Mouse (Mus musculus) limb, embryonic 15.5 days (tissue): ENCODE measurements around the gene Hapln3. TPM values are rescaled to one million over a fixed set of nuclear protein-coding genes. Genes with fewer than 3 reads are reported as not detected.

ENCODE experiments used
- ATAC-seq: fragments of 200-750 bp; cut with Nextera tagmentation; 2 replicates; pipeline ENCODE4 v1.8.0; 2017; ENCODE audit warnings: low read depth, moderate TSS enrichment; ENCODE audit not compliant: insufficient number of reproducible peaks, low FRiP score, low TSS enrichment
- H3K27ac ChIP-seq: fragments of 300-500 bp; sonication (generic); 2 replicates; pipeline ENCODE4 v1.5.1; 2015; ENCODE audit warnings: moderate library complexity, mild to moderate bottlenecking, inconsistent platforms
- H3K27me3 ChIP-seq: fragments of 300-500 bp; sonication (generic); 2 replicates; pipeline ENCODE4 v1.6.1; 2015; ENCODE audit warnings: inconsistent platforms
- H3K36me3 ChIP-seq: fragments of 300-500 bp; sonication (generic); 2 replicates; pipeline ENCODE4 v1.6.1; 2015; ENCODE audit warnings: inconsistent platforms
- H3K4me1 ChIP-seq: fragments of 300-500 bp; sonication (generic); 2 replicates; pipeline ENCODE4 v1.6.1; 2015; ENCODE audit warnings: inconsistent platforms
- H3K4me2 ChIP-seq: fragments of 300-500 bp; sonication (generic); 2 replicates; pipeline ENCODE4 v1.6.1; 2015; ENCODE audit warnings: mild to moderate bottlenecking, inconsistent platforms
- H3K4me3 ChIP-seq: fragments of 300-500 bp; sonication (generic); 2 replicates; pipeline ENCODE4 v1.5.1; 2015; ENCODE audit warnings: mild to moderate bottlenecking, inconsistent platforms
- H3K9ac ChIP-seq: fragments of 300-500 bp; sonication (generic); 2 replicates; pipeline ENCODE4 v1.6.1; 2015; ENCODE audit warnings: inconsistent platforms
- H3K9me3 ChIP-seq: fragments of 300-500 bp; sonication (generic); 2 replicates; pipeline ENCODE4 v1.6.1; 2016; ENCODE audit warnings: inconsistent platforms
- whole genome bisulfite sequencing: fragments of 180-500 bp; shearing (Covaris S2); methylation state at CpG from one replicate; pipeline ENCODE4 v1.1.7; 2015; 5-methylcytosine and 5-hydroxymethylcytosine counted together
- polyA plus RNA-seq: library from polyadenylated mRNA; unstranded; fragments of >200 nt; fragmentation: Nextera tagmentation; extraction: Ambion mirVana; gene quantifications from 2 replicates; pipeline ENCODE4 v1.2.1, GENCODE M21; 2015

The Hapln3 gene
- 1.2 and 1.8 TPM in 2 replicates for polyA plus RNA-seq

DNA sequence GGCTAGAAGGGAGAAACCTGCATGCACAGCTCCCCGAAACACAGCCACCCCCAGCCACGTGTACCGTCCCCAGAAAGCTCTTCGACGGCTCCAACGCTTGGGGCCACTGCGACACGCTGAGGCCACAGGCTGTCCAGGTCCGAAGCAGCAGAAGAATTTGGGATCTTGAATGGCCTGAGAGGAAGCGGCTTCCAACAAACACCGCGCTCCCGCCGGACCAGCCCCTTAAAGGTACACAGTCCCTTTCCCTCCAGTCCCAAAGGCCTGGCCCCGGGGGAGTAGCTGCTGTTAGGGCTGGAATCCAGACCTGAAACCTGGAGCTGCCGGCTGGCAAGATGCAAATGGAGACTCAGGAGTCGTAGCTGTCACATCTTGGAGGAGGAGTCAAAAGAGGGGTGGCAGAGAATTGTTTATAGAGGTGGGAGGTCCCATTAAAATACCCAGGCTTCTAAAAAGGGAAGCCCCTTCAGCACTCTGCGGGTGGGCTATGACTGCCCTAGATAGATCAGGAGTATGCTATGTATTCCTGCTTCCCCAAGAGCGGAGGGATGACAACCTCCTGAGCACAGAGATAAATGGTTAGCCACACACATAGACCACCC lies at the start of gene Hapln3:
Gene Hapln3, minus strand, starts transcription at position 176 of the 602 bp plus-strand sequence.
- Histone ChIP-seq H3K4me2 (peak within 1 kb of the TSS; percentile 36), H3K9me3 (no peaks in the 10 kb centered on the region), H3K4me1 (peaks cover 14% of the 10 kb centered on the region), H3K4me3 (peak within 1 kb of the TSS; percentile 16; the same call in 1 of the 2 replicates), H3K36me3 (peaks cover 23% of the 10 kb centered on the region), H3K27me3 (peaks cover 6% of the 10 kb centered on the region), H3K9ac (no peak within 1 kb of the TSS), H3K27ac (no peak within 1 kb of the TSS)
- 6% methylated on average over 19 of the region's 19 CpGs for WGBS
- ATAC-seq: no peak

DNA sequence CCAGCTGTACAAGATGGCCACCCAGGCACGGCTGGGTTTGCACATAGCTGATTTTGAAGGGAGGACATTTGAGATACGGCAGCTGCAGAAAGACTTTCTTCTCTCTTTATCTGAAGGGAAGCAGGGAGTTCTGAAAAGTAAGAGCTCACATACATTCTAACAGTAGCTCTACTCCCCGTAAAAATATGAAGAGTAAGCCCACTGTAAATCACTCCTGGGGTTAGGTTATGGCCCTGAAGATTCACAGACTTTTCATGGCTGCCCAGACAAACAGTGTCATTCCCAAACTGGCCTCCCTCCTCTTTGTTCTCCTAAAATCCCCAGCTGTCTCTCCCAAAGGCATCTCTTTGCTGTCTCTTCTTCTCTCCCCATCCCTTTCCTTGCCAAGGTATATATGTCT lies 43.0 kb upstream of the Hapln3 start:
- WGBS: 77% methylated on average over 3 of the region's 3 CpGs
- Histone ChIP-seq H3K27ac (no peak overlapping the region), H3K4me2 (no peak overlapping the region), H3K9me3 (no peaks in the 10 kb centered on the region), H3K36me3 (no peaks in the 10 kb centered on the region), H3K4me1 (no peaks in the 10 kb centered on the region; the same call in 1 of the 2 replicates), H3K9ac (no peak overlapping the region), H3K4me3 (no peak overlapping the region), H3K27me3 (no peaks in the 10 kb centered on the region)
- no peak for ATAC-seq

DNA sequence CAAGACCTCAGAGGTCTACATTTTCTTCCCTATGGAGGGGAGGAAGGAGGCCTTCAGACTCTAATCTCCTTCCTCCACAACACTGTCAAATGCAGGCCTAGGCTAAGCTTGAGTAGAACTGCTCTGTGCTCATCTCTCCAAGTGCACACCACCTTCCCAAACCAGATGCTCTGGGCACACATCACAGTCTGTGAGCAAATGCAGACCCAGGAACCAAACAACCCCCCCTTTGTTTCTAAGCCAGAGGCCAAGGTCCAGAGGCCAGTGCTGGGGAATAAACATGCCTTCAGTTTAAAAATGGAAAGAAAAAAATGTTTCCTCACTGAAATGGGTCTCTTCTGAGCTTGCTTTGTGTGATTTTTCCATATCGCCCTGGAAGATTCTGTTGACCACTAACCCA lies 41.0 kb upstream of the Hapln3 start:
- no peak overlapping the region for H3K4me3 ChIP-seq
- 72% methylated on average over 1 of the region's 1 CpGs for WGBS
- peak overlapping the region; percentile 55; the same call in 1 of the 2 replicates for H3K27ac ChIP-seq
- no peaks in the 10 kb centered on the region; the same call in 1 of the 2 replicates for H3K4me1 ChIP-seq
- ATAC-seq: no peak
- no peaks in the 10 kb centered on the region for H3K27me3 ChIP-seq
- H3K9me3 ChIP-seq: no peaks in the 10 kb centered on the region
- H3K4me2 ChIP-seq: no peak overlapping the region
- H3K36me3 ChIP-seq: no peaks in the 10 kb centered on the region
- no peak overlapping the region for H3K9ac ChIP-seq

- no peak for ATAC-seq
- Histone ChIP-seq H3K4me1 (no peaks in the 10 kb centered on the region; the same call in 1 of the 2 replicates), H3K9me3 (no peaks in the 10 kb centered on the region), H3K9ac (no peak overlapping the region), H3K4me2 (no peak overlapping the region), H3K27ac (no peak overlapping the region), H3K4me3 (no peak overlapping the region), H3K36me3 (no peaks in the 10 kb centered on the region), H3K27me3 (no peaks in the 10 kb centered on the region)
- 83% methylated on average over 14 of the region's 14 CpGs for WGBS
Observed at GRCm38 (mm10) chr7:79167006-79167562, 36.3 kb upstream of the Hapln3 start.

DNA sequence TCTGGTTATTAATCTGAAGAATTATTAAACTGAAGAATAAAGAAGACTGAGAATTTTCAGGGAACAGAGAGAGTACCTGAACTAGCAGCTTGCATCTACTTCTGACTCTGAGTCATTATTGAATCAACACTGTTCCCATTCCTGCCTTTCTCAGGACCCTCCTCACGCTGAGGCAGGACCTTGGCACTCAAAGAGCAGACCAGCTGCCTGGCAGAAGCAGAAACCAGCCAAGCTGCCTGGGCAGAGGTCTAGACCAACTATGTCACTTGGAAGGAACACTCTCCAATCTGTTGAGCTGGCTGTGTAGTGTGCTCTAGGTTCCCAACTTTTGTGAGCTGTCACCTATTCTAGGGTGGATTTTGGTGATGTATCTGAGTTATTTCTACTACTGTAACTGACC lies 28.6 kb upstream of the Hapln3 start:
- ATAC-seq: no peak
- Histone ChIP-seq H3K4me2 (no peak overlapping the region), H3K4me1 (no peaks in the 10 kb centered on the region), H3K27me3 (no peaks in the 10 kb centered on the region), H3K9me3 (no peaks in the 10 kb centered on the region), H3K27ac (no peak overlapping the region), H3K9ac (no peak overlapping the region), H3K4me3 (no peak overlapping the region), H3K36me3 (no peaks in the 10 kb centered on the region)
- 62% methylated on average over 1 of the region's 1 CpGs for WGBS

GRCm38 (mm10) chr7:79149522-79149921 lies 18.7 kb upstream of the Hapln3 start:
- peaks cover 22% of the 10 kb centered on the region for H3K4me1 ChIP-seq
- H3K9me3 ChIP-seq: no peaks in the 10 kb centered on the region
- no peak overlapping the region for H3K4me2 ChIP-seq
- no peak overlapping the region; the same call in 1 of the 2 replicates for H3K4me3 ChIP-seq
- no peak overlapping the region for H3K27ac ChIP-seq
- no peaks in the 10 kb centered on the region for H3K27me3 ChIP-seq
- 61% methylated on average over 6 of the region's 6 CpGs for WGBS
- H3K9ac ChIP-seq: no peak overlapping the region
- H3K36me3 ChIP-seq: peaks cover 9% of the 10 kb centered on the region; the same call in 1 of the 2 replicates
- no peak for ATAC-seq

- Histone ChIP-seq H3K9ac (peak within 1 kb of the TSS; percentile 59), H3K9me3 (no peaks in the 10 kb centered on the region), H3K4me2 (peak within 1 kb of the TSS; percentile 79), H3K4me3 (peak within 1 kb of the TSS; percentile 61), H3K27ac (peak within 1 kb of the TSS; percentile 65; the same call in 1 of the 2 replicates), H3K4me1 (peaks cover 22% of the 10 kb centered on the region), H3K27me3 (no peaks in the 10 kb centered on the region), H3K36me3 (peaks cover 13% of the 10 kb centered on the region)
- under 1% methylated on average over 39 of the region's 39 CpGs for WGBS
- ATAC-seq: peak; percentile 90
Observed at GRCm38 (mm10) chr7:79148711-79149266, 18.0 kb upstream of the Hapln3 start, which contains the start of gene Mfge8. TSS of gene Mfge8 (minus strand) at chr7:79149060.

- H3K4me1 ChIP-seq: peaks cover 22% of the 10 kb centered on the region
- no peaks in the 10 kb centered on the region for H3K9me3 ChIP-seq
- no peak for ATAC-seq
- peak overlapping the region; percentile 61 for H3K4me3 ChIP-seq
- peak overlapping the region; percentile 79 for H3K4me2 ChIP-seq
- WGBS: 2% methylated on average over 20 of the region's 20 CpGs
- H3K9ac ChIP-seq: peak overlapping the region; percentile 59
- H3K27me3 ChIP-seq: no peaks in the 10 kb centered on the region
- no peak overlapping the region for H3K27ac ChIP-seq
- peaks cover 20% of the 10 kb centered on the region for H3K36me3 ChIP-seq
Observed at GRCm38 (mm10) chr7:79147931-79148653, 17.3 kb upstream of the Hapln3 start.

DNA sequence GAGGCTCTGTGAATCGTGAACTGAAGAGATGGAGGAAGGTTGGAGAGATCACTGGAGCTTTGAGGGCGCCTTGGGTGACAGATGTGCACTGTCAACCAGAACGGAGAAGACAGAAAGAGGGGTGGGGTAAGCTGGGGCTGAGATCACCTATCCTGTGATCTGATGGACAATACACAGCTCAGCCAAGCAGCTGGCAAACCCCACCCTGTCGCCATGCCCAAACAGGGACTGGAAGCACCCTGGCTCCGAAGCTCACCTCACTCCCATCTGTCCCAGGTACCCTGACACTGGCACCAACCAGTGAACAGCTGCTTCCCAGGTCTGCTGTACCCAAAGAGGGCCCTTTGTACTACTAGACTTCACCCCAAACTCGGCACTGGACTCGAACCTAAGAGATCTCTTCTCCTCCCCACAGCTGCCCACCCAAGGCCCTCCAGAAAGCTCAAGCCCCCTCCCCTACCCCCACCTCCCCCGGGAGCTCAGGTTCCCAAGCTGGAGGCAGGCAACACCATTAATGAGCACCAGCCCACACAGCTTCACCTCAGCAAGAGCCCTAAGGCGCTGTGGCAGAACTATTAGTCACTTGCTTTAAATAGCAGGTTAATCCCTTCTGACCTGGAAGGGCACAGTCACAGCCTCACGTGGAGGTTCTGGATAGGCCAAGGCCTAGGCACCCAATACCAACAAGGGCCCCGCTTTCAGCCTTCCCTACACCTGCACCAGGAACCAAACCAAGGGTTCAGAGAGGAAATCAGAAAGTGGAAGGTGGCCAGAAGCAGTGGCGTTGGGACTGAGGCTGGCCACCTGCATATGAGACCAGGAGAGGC lies 16.4 kb upstream of the Hapln3 start:
- ATAC-seq: no peak
- no peaks in the 10 kb centered on the region for H3K27me3 ChIP-seq
- H3K36me3 ChIP-seq: peaks cover 29% of the 10 kb centered on the region
- no peak overlapping the region for H3K9ac ChIP-seq
- no peaks in the 10 kb centered on the region for H3K9me3 ChIP-seq
- peak overlapping the region; percentile 61 for H3K4me3 ChIP-seq
- H3K27ac ChIP-seq: no peak overlapping the region
- peak overlapping the region; percentile 79 for H3K4me2 ChIP-seq
- H3K4me1 ChIP-seq: peaks cover 22% of the 10 kb centered on the region
- WGBS: 45% methylated on average over 12 of the region's 12 CpGs

GRCm38 (mm10) chr7:79140897-79141296 lies 10.1 kb upstream of the Hapln3 start:
- Histone ChIP-seq H3K9ac (no peak overlapping the region), H3K27ac (no peak overlapping the region), H3K4me3 (no peak overlapping the region), H3K9me3 (no peaks in the 10 kb centered on the region), H3K4me1 (no peaks in the 10 kb centered on the region), H3K27me3 (no peaks in the 10 kb centered on the region), H3K4me2 (no peak overlapping the region), H3K36me3 (peaks cover 77% of the 10 kb centered on the region)
- WGBS: 39% methylated on average over 8 of the region's 8 CpGs
- no peak for ATAC-seq

DNA sequence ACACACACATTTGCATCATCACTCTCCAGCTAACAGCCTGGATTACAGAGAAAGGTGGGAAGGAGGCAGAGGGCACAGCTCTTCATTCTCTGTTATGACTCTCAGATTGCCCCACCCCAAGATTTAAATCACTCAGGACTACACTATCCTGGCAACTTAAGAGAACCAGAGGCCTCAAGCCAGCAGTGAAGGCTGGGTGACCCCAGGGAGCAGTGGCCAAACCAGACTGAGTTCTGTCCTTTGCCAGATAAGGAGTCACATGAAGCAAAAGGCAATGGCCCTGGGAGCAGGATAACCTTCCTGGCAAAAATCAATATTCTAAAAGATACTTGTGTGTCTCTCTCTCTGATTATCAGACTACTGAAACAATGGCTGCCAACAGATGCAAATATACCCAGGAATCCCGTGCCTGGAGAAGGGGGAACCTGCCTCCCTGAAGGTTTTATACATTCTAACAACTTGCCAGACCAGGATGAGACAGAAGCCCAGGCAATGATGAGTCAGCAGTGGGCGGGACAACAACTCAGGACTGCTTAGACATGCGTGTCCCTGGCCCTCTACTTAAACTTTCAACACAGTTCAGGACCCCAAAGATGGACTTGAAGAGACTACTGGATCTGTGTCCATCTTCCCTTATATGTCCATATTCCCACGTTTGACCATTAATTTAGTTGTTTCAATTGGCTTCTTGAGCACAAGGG lies 9.2 kb upstream of the Hapln3 start:
- H3K36me3 ChIP-seq: peaks cover 80% of the 10 kb centered on the region
- H3K4me1 ChIP-seq: no peaks in the 10 kb centered on the region
- H3K9me3 ChIP-seq: no peaks in the 10 kb centered on the region
- 64% methylated on average over 4 of the region's 4 CpGs for WGBS
- no peak overlapping the region for H3K9ac ChIP-seq
- H3K27ac ChIP-seq: no peak overlapping the region
- ATAC-seq: no peak
- no peak overlapping the region for H3K4me2 ChIP-seq
- H3K4me3 ChIP-seq: no peak overlapping the region
- H3K27me3 ChIP-seq: no peaks in the 10 kb centered on the region
